Mouse (Mus musculus) kidney, adult 9 months (tissue): ENCODE results near the gene Bcl7a.

Experiments used
- DNase-seq: peaks from one replicate; pipeline ENCODE4 v3.0.0; 2022

Bcl7a gene

GRCm38 (mm10) chr5:123343707-123344627 is at the start of gene Bcl7a:
TSS of gene Bcl7a (plus strand) at chr5:123343834.
- peak; percentile 91 for DNase-seq

GRCm38 (mm10) chr5:123294653-123295052 is 49.0 kb upstream of the Bcl7a start:
- no peak for DNase-seq

GRCm38 (mm10) chr5:123296224-123296806 is 47.3 kb upstream of the Bcl7a start:
- peak; percentile 31 for DNase-seq

GRCm38 (mm10) chr5:123296972-123297754 is 46.5 kb upstream of the Bcl7a start:
- peak; percentile 73 for DNase-seq

- peak; percentile 36 for DNase-seq
Measured at GRCm38 (mm10) chr5:123297830-123298229, 45.8 kb upstream of the Bcl7a start.

- peak; percentile 59 for DNase-seq
Measured at GRCm38 (mm10) chr5:123298526-123298925, 45.1 kb upstream of the Bcl7a start.

GRCm38 (mm10) chr5:123300496-123301034 is 43.1 kb upstream of the Bcl7a start:
- DNase-seq: no peak

- no peak for DNase-seq
Measured at GRCm38 (mm10) chr5:123301780-123302521, 41.7 kb upstream of the Bcl7a start.

GRCm38 (mm10) chr5:123307630-123308282 is 35.9 kb upstream of the Bcl7a start:
- no peak for DNase-seq

- no peak for DNase-seq
Measured at GRCm38 (mm10) chr5:123309816-123310215, 33.8 kb upstream of the Bcl7a start.

GRCm38 (mm10) chr5:123310221-123310620 is 33.4 kb upstream of the Bcl7a start:
- DNase-seq: no peak

GRCm38 (mm10) chr5:123313058-123313630 is 30.5 kb upstream of the Bcl7a start:
- no peak for DNase-seq

GRCm38 (mm10) chr5:123313851-123314380 is 29.7 kb upstream of the Bcl7a start:
- DNase-seq: no peak

- no peak for DNase-seq
Measured at GRCm38 (mm10) chr5:123315219-123315866, 28.3 kb upstream of the Bcl7a start.

GRCm38 (mm10) chr5:123317992-123318391 is 25.6 kb upstream of the Bcl7a start:
- peak; percentile 34 for DNase-seq

GRCm38 (mm10) chr5:123320136-123320535 is 23.5 kb upstream of the Bcl7a start:
- DNase-seq: no peak

GRCm38 (mm10) chr5:123324242-123324641 is 19.4 kb upstream of the Bcl7a start:
- DNase-seq: no peak

- peak; percentile 90 for DNase-seq
Measured at GRCm38 (mm10) chr5:123326006-123326750, 17.5 kb upstream of the Bcl7a start.

GRCm38 (mm10) chr5:123326751-123327148 is 16.9 kb upstream of the Bcl7a start:
- DNase-seq: peak; percentile 46

GRCm38 (mm10) chr5:123327686-123328085 is 15.9 kb upstream of the Bcl7a start:
- peak; percentile 45 for DNase-seq
